Mouse (Mus musculus): ENCODE data around the gene Orc2. TPM values are rescaled to one million over a fixed set of nuclear protein-coding genes. Genes with fewer than 3 reads are reported as not detected.

The Orc2 gene
- total and polyA plus RNA-seq, 3 experiments, result 48.6 to 151 (median 99.1) TPM

GRCm38 (mm10) chr1:58415442-58415841 lies 89.5 kb downstream of the Orc2 start:
- in situ Hi-C loops (cut with MboI; ENCODE audit: low pct_ligation_motif_present, low pct_unique_long_range_greater_than_20kb, low sequenced_read_pairs) (no loop called here), dilution Hi-C loops (cut with MboI; ENCODE audit: extremely low pct_ligation_motif_present, extremely low pct_unique_long_range_greater_than_20kb, low sequenced_read_pairs) (no loop called here)
- peaks cover 0 to 22% of the 10 kb centered on the region in 2 experiments; a peak in 1 of 4 replicates for H3K4me1 ChIP-seq (ENCODE audit: control insufficient read depth in 1 of 2, insufficient read depth in 2 of 2)
- no peak overlapping the region for H3K4me3 ChIP-seq (replicated peaks in 1 of 3; ENCODE audit: low read depth in 2 of 3, low read length in 2 of 3, poor library complexity in 1 of 3)
- H3K9ac ChIP-seq (ENCODE audit: insufficient read depth, low read depth), result no peak overlapping the region
- H3K36me3 ChIP-seq (replicated peaks in 1 of 2; ENCODE audit: control insufficient read depth in 1 of 2, insufficient read depth in 1 of 2, low read length in 1 of 2), result peaks cover 76 to 94% of the 10 kb centered on the region in 2 experiments
- DNase-seq (ENCODE audit: extremely low read depth), result no peak
- H3K79me2 ChIP-seq (replicated peaks; ENCODE audit: control insufficient read depth, extremely low read depth, insufficient read depth, poor library complexity, severe bottlenecking), result peaks cover 43% of the 10 kb centered on the region
- no peak overlapping the region for H3K4me2 ChIP-seq (ENCODE audit: insufficient read depth, low read depth, poor library complexity, severe bottlenecking)
- no peak overlapping the region; the same call in 1 of the 2 replicates for H3K27ac ChIP-seq (ENCODE audit: insufficient read depth, low read depth)
- H3K9me3 ChIP-seq (replicated peaks; ENCODE audit: low read length), result no peaks in the 10 kb centered on the region
- no peaks in the 10 kb centered on the region for H3K27me3 ChIP-seq (replicated peaks)
- no peak for TF ChIP-seq E2F4 (IDR thresholded peaks at IDR 0.05; ENCODE audit: insufficient replicate concordance, low read depth, low read length)
- TF ChIP-seq ZNF384 (IDR thresholded peaks at IDR 0.05; ENCODE audit: low read depth, low read length), result 0 out of 2 replicates have a peak, but pooled peaks have one; percentile 29
- TF ChIP-seq CTCF (conservative IDR thresholded peaks at IDR 0.05 in 1 of 2, IDR thresholded peaks at IDR 0.05 in 1 of 2; ENCODE audit: low read depth in 2 of 2, low read length in 2 of 2), result peak in 1 of 2 experiments; percentile 30; a peak in 2 of 4 replicates
- peak; percentile 51; the same call in 1 of the 2 replicates for TF ChIP-seq MYC (IDR thresholded peaks at IDR 0.05; ENCODE audit: low read depth, low read length)

Other genes starting within 250 kb of the Orc2 start
- gene Aox2, start 226.8 kb downstream of the Orc2 start, total RNA-seq (2012; rRNA removed), result not detected in 2 replicates
- gene Aox2, start 226.8 kb downstream of the Orc2 start, total RNA-seq (2014; rRNA removed), result not detected in 2 replicates
- not detected in 2 replicates for gene Aox2, start 226.8 kb downstream of the Orc2 start, polyA plus RNA-seq (2012; ENCODE audit: insufficient read length, low read depth)
- gene Bzw1, start 112.2 kb downstream of the Orc2 start, total RNA-seq (2012; rRNA removed), result 104 and 151 TPM in 2 replicates
- gene Bzw1, start 112.2 kb downstream of the Orc2 start, total RNA-seq (2014; rRNA removed), result 252 and 289 TPM in 2 replicates
- gene Bzw1, start 112.2 kb downstream of the Orc2 start, polyA plus RNA-seq (2012; ENCODE audit: insufficient read length, low read depth), result 225 and 243 TPM in 2 replicates
- 90.0 and 107 TPM in 2 replicates for gene Clk1, start 81.0 kb downstream of the Orc2 start, total RNA-seq (2012; rRNA removed)
- 209 and 233 TPM in 2 replicates for gene Clk1, start 81.0 kb downstream of the Orc2 start, total RNA-seq (2014; rRNA removed)
- 119 and 126 TPM in 2 replicates for gene Clk1, start 81.0 kb downstream of the Orc2 start, polyA plus RNA-seq (2012; ENCODE audit: insufficient read length, low read depth)
- 34.5 and 40.8 TPM in 2 replicates for gene Nif3l1, start 60.0 kb downstream of the Orc2 start, total RNA-seq (2012; rRNA removed)
- gene Nif3l1, start 60.0 kb downstream of the Orc2 start, total RNA-seq (2014; rRNA removed), result 70.1 and 107 TPM in 2 replicates
- gene Nif3l1, start 60.0 kb downstream of the Orc2 start, polyA plus RNA-seq (2012; ENCODE audit: insufficient read length, low read depth), result 39.6 and 43.5 TPM in 2 replicates
- gene Ppil3, start 59.6 kb downstream of the Orc2 start, total RNA-seq (2012; rRNA removed), result 66.1 and 90.4 TPM in 2 replicates
- 161 and 191 TPM in 2 replicates for gene Ppil3, start 59.6 kb downstream of the Orc2 start, total RNA-seq (2014; rRNA removed)
- gene Ppil3, start 59.6 kb downstream of the Orc2 start, polyA plus RNA-seq (2012; ENCODE audit: insufficient read length, low read depth), result 103 and 114 TPM in 2 replicates
- 3.6 and 4.7 TPM in 2 replicates for gene Fam126b, start 81.2 kb upstream of the Orc2 start, total RNA-seq (2012; rRNA removed)
- gene Fam126b, start 81.2 kb upstream of the Orc2 start, total RNA-seq (2014; rRNA removed), result 5.5 and 6.2 TPM in 2 replicates
- gene Fam126b, start 81.2 kb upstream of the Orc2 start, polyA plus RNA-seq (2012; ENCODE audit: insufficient read length, low read depth), result 4.4 and 4.6 TPM in 2 replicates
- 139 and 145 TPM in 2 replicates for gene Ndufb3, start 81.3 kb upstream of the Orc2 start, total RNA-seq (2012; rRNA removed)
- 184 and 210 TPM in 2 replicates for gene Ndufb3, start 81.3 kb upstream of the Orc2 start, total RNA-seq (2014; rRNA removed)
- 62.9 and 89.6 TPM in 2 replicates for gene Ndufb3, start 81.3 kb upstream of the Orc2 start, polyA plus RNA-seq (2012; ENCODE audit: insufficient read length, low read depth)
- gene Als2cr12, start 190.9 kb upstream of the Orc2 start, total RNA-seq (2012; rRNA removed), result not detected in 2 replicates
- gene Als2cr12, start 190.9 kb upstream of the Orc2 start, total RNA-seq (2014; rRNA removed), result not detected in 2 replicates
- gene Als2cr12, start 190.9 kb upstream of the Orc2 start, polyA plus RNA-seq (2012; ENCODE audit: insufficient read length, low read depth), result 0.22 and 0.33 TPM in 2 replicates
- gene Cflar, start 206.4 kb upstream of the Orc2 start, total RNA-seq (2012; rRNA removed), result 46.8 and 49.2 TPM in 2 replicates
- 81.1 and 82.0 TPM in 2 replicates for gene Cflar, start 206.4 kb upstream of the Orc2 start, total RNA-seq (2014; rRNA removed)
- 28.3 and 35.7 TPM in 2 replicates for gene Cflar, start 206.4 kb upstream of the Orc2 start, polyA plus RNA-seq (2012; ENCODE audit: insufficient read length, low read depth)